Mouse (Mus musculus): ENCODE data around the gene Inhba. TPM values are rescaled to one million over a fixed set of nuclear protein-coding genes. Genes with fewer than 3 reads are reported as not detected.

Gene Inhba
- polyA plus RNA-seq, 1 experiment from 2014 or later: 1.1 TPM

DNA sequence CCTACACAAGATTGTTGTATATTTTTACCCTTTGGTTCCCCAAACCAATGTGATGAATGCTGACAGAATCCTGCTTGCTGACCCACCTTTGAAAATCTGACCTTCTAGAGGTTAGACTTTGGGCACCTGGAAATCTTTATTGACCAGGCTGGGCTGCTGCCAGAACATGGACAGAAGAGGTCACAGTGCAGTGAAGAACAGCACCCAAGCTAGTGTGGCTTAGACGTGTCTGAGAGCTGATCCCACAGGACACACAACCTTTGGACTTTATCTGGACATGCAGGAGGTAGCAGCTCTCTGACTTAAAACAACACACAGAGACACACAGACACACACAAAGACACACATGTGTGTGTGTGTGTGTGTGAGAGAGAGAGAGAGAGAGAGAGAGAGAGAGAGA, 3.3 kb upstream of the Inhba start:
- Histone ChIP-seq H3K4me2 (ENCODE audit: low read length) (no peak overlapping the region), H3K27me3 (replicated peaks; ENCODE audit: control insufficient read depth, insufficient read depth, low read length) (peaks cover 8% of the 10 kb centered on the region), H3K9ac (ENCODE audit: low read length) (no peak overlapping the region), H3K9me3 (replicated peaks; ENCODE audit: control insufficient read depth, low read length) (no peaks in the 10 kb centered on the region), H3K4me3 (ENCODE audit: low read depth, low read length) (no peak overlapping the region), H3K27ac (ENCODE audit: low read depth, low read length) (no peak overlapping the region), H3K4me1 (ENCODE audit: control insufficient read depth, insufficient read depth, low read length) (peaks cover 7% of the 10 kb centered on the region; the same call in 1 of the 2 replicates), H3K36me3 (ENCODE audit: control insufficient read depth, insufficient read depth, low read length) (no peaks in the 10 kb centered on the region)
- ATAC-seq: no peak
- WGBS: 71% methylated on average over 1 of the region's 1 CpGs
- DNase-seq (ENCODE audit: low spot score): no peak

DNA sequence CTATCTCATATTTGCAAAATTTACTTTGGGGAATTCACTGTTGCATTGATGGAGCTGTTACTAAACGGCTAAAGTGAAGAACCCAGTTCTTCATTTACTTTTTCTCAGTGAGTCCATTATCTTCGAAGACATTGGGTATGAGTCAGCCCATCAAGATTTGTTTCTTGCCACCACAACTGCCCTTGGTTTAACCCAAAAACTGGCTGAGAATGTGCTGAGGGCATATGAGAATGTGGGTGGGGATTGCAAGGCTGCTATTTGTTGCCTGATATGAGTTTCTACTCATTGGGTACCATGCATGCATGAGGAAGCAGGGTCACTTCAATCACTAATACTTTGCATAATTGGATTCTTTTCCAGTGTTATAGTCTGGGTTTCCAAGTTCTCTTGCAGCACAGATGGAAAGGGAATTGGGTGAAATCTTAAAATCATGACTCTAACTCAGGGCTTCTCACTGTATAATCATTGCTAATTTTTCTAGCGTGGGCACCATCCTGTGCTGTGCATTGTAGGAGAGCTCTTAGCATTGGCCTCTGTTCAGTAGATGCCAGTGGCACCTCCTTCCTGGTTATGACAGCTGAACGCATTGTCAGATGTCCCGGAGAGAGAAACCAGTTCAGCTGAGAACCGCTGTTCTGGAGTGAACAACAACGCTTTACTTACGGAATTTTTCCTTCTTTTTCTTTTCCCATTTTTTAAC, 1.7 kb upstream of the Inhba start:
- Histone ChIP-seq H3K4me3 (ENCODE audit: low read depth, low read length) (no peak overlapping the region), H3K4me1 (ENCODE audit: control insufficient read depth, insufficient read depth, low read length) (peaks cover 7% of the 10 kb centered on the region; the same call in 1 of the 2 replicates), H3K27me3 (replicated peaks; ENCODE audit: control insufficient read depth, insufficient read depth, low read length) (peaks cover 8% of the 10 kb centered on the region), H3K27ac (ENCODE audit: low read depth, low read length) (no peak overlapping the region), H3K4me2 (ENCODE audit: low read length) (no peak overlapping the region), H3K36me3 (ENCODE audit: control insufficient read depth, insufficient read depth, low read length) (no peaks in the 10 kb centered on the region), H3K9ac (ENCODE audit: low read length) (no peak overlapping the region), H3K9me3 (replicated peaks; ENCODE audit: control insufficient read depth, low read length) (no peaks in the 10 kb centered on the region)
- DNase-seq (ENCODE audit: low spot score): no peak
- 89% methylated on average over 8 of the region's 8 CpGs for WGBS
- ATAC-seq: no peak

DNA sequence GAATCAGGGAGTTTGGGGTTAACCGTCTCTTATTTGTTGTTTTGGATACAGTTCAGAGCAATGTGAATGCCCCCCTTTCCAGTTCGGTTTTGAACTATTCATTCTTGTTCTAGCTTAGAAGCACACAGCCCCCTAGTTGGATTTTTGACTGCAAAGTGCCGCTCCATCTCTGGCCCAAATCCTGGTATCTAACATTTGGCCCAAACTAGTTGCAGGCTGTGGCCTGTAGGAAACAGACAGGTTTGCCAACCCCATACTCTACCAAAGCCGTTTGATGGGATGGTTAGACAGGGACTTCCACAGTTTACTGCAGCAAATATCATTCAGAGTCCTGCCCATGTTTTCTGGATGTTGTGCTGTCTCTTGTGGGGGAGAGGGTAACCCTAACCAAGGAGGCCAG, 1.1 kb upstream of the Inhba start:
- H3K27ac ChIP-seq (ENCODE audit: low read depth, low read length): no peak overlapping the region
- H3K4me3 ChIP-seq (ENCODE audit: low read depth, low read length): no peak overlapping the region
- 73% methylated on average over 4 of the region's 4 CpGs for WGBS
- no peaks in the 10 kb centered on the region for H3K36me3 ChIP-seq (ENCODE audit: control insufficient read depth, insufficient read depth, low read length)
- peaks cover 9% of the 10 kb centered on the region for H3K27me3 ChIP-seq (replicated peaks; ENCODE audit: control insufficient read depth, insufficient read depth, low read length)
- H3K4me1 ChIP-seq (ENCODE audit: control insufficient read depth, insufficient read depth, low read length): peaks cover 7% of the 10 kb centered on the region; the same call in 1 of the 2 replicates
- DNase-seq (ENCODE audit: low spot score): no peak
- H3K9ac ChIP-seq (ENCODE audit: low read length): no peak overlapping the region
- H3K9me3 ChIP-seq (replicated peaks; ENCODE audit: control insufficient read depth, low read length): no peaks in the 10 kb centered on the region
- ATAC-seq: no peak
- H3K4me2 ChIP-seq (ENCODE audit: low read length): no peak overlapping the region

DNA sequence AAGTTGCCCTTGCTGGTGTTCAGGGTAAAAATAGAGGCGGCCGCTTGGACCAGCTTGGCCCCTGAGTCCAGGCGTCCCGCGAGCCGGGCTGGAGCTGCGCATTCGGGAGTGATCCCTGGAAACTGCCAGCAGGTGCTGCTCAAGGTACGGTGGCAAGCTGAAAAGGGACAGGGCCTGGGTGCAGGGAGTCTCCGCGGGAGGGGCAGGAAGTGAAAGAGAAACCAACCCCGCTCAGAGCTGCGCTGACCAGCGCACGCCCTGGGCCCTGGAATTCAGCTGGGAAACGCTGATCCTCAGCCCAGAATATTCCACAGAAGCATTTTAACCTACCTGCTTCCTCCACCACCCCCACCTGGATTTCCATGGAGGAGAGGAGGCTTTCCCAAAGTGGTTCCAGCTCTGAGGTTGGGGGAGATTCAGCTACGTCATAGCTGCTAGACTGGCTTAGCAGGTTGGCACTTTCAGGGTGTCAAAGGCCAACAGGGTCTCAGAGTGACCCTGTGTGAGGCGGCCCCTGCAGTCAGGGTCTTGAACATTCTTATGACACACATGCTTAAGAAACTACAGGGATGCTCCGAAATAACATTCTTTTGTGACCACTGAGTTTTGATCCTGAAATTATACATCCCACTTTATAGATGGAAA, 714 bp downstream of the Inhba start:
- peaks cover 10% of the 10 kb centered on the region for H3K4me1 ChIP-seq (ENCODE audit: control insufficient read depth, insufficient read depth, low read length)
- peak overlapping the region; percentile 60 for H3K9ac ChIP-seq (ENCODE audit: low read length)
- peaks cover 15% of the 10 kb centered on the region for H3K27me3 ChIP-seq (replicated peaks; ENCODE audit: control insufficient read depth, insufficient read depth, low read length)
- H3K4me2 ChIP-seq (ENCODE audit: low read length): peak overlapping the region; percentile 90
- H3K9me3 ChIP-seq (replicated peaks; ENCODE audit: control insufficient read depth, low read length): no peaks in the 10 kb centered on the region
- 7% methylated on average over 19 of the region's 19 CpGs for WGBS
- H3K4me3 ChIP-seq (ENCODE audit: low read depth, low read length): peak overlapping the region; percentile 43
- H3K36me3 ChIP-seq (ENCODE audit: control insufficient read depth, insufficient read depth, low read length): no peaks in the 10 kb centered on the region
- ATAC-seq (peak; percentile 89), DNase-seq (ENCODE audit: low spot score) (peak; percentile 62)
- no peak overlapping the region for H3K27ac ChIP-seq (ENCODE audit: low read depth, low read length)

DNA sequence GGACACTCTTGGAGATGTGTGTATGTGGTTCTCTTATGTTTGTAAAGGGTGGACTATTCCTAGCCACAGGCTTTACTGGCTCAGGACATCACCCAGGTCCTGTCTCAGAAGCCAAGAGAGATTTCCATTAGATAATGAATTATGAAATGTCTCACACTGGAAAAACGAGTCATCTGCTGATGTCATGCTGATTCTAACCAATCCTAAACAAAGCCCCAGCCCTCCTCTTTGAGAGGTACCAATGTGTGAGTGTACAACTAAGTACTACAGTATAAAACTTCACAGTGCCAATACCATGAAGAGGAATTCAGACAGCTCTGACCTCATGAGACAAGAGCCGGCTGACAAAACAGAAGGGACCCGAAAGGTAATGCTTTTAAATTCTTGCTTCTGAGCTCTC, 2.5 kb downstream of the Inhba start:
- H3K9me3 ChIP-seq (replicated peaks; ENCODE audit: control insufficient read depth, low read length): no peaks in the 10 kb centered on the region
- H3K4me1 ChIP-seq (ENCODE audit: control insufficient read depth, insufficient read depth, low read length): peaks cover 14% of the 10 kb centered on the region
- H3K4me3 ChIP-seq (ENCODE audit: low read depth, low read length): no peak overlapping the region
- no peak overlapping the region for H3K9ac ChIP-seq (ENCODE audit: low read length)
- H3K4me2 ChIP-seq (ENCODE audit: low read length): no peak overlapping the region
- WGBS: 60% methylated on average over 3 of the region's 3 CpGs
- no peak for DNase-seq (ENCODE audit: low spot score)
- H3K36me3 ChIP-seq (ENCODE audit: control insufficient read depth, insufficient read depth, low read length): no peaks in the 10 kb centered on the region
- H3K27me3 ChIP-seq (replicated peaks; ENCODE audit: control insufficient read depth, insufficient read depth, low read length): peaks cover 18% of the 10 kb centered on the region
- no peak overlapping the region for H3K27ac ChIP-seq (ENCODE audit: low read depth, low read length)
- no peak for ATAC-seq

DNA sequence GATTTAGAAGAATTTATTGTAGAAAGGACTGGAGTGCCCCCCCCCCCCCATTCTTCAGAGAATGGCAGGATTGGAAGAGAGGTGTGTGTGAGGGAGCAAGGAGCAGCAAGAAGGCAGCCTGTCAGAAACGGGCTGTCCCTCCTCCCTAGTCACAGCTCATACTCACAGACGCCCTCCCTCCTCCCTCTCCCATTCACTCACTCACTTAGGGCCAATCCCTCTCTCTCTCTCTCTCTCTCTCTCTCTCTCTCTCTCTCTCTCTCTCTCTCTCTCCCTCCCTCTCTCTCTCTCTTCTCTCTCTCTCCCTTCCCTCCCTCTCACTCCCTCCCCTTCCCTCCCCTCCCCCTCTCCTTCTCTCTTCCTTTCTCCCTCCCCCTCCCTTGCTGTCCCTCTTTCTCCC, 4.9 kb downstream of the Inhba start:
- 0% methylated on average over 2 of the region's 2 CpGs for WGBS
- Histone ChIP-seq H3K9me3 (replicated peaks; ENCODE audit: control insufficient read depth, low read length) (no peaks in the 10 kb centered on the region), H3K4me2 (ENCODE audit: low read length) (no peak overlapping the region), H3K27ac (ENCODE audit: low read depth, low read length) (no peak overlapping the region), H3K36me3 (ENCODE audit: control insufficient read depth, insufficient read depth, low read length) (no peaks in the 10 kb centered on the region), H3K9ac (ENCODE audit: low read length) (no peak overlapping the region), H3K4me1 (ENCODE audit: control insufficient read depth, insufficient read depth, low read length) (peaks cover 12% of the 10 kb centered on the region), H3K27me3 (replicated peaks; ENCODE audit: control insufficient read depth, insufficient read depth, low read length) (peaks cover 18% of the 10 kb centered on the region), H3K4me3 (ENCODE audit: low read depth, low read length) (no peak overlapping the region)
- DNase-seq (ENCODE audit: low spot score): no peak
- ATAC-seq: no peak

DNA sequence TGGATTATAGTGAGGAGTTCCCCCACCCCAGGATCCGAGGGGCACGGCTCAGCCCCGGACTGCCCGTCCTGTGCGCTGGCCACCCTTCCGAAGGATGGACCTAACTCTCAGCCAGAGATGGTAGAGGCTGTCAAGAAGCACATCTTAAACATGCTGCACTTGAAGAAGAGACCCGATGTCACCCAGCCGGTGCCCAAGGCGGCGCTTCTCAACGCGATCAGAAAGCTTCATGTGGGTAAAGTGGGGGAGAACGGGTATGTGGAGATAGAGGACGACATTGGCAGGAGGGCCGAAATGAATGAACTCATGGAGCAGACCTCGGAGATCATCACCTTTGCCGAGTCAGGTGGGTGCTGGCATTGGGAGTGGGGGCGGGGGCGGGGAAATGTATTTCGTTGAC, 5.7 kb downstream of the Inhba start:
- peak; percentile 28; the same call in 1 of the 2 replicates for ATAC-seq
- DNase-seq (ENCODE audit: low spot score): no peak
- Histone ChIP-seq H3K4me1 (ENCODE audit: control insufficient read depth, insufficient read depth, low read length) (peaks cover 9% of the 10 kb centered on the region), H3K4me2 (ENCODE audit: low read length) (peak overlapping the region; percentile 59), H3K4me3 (ENCODE audit: low read depth, low read length) (peak overlapping the region; percentile 28), H3K9ac (ENCODE audit: low read length) (peak overlapping the region; percentile 41), H3K9me3 (replicated peaks; ENCODE audit: control insufficient read depth, low read length) (no peaks in the 10 kb centered on the region), H3K27ac (ENCODE audit: low read depth, low read length) (no peak overlapping the region), H3K27me3 (replicated peaks; ENCODE audit: control insufficient read depth, insufficient read depth, low read length) (peaks cover 18% of the 10 kb centered on the region), H3K36me3 (ENCODE audit: control insufficient read depth, insufficient read depth, low read length) (no peaks in the 10 kb centered on the region)
- 1% methylated on average over 20 of the region's 20 CpGs for WGBS

DNA sequence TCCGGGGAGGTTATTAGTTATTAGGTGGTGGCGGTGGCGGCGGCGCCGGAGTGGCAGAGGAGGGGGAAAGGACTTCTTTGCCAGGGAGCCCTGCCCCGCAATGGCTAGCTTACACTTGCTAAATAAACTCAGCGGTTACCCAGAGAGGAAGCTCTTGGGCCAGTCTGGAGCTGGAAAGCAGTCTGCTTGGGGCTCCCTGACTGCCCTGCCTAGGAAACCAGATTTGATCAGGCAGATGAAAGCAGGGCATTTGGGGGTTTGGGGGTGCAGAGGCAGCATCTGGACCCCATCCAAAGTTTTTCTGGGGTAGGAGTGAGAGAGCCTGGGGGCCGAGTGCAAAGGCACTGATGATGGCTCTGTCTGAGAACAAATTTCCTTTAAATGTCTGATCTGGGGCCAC, 6.1 kb downstream of the Inhba start:
- H3K27me3 ChIP-seq (replicated peaks; ENCODE audit: control insufficient read depth, insufficient read depth, low read length): peaks cover 14% of the 10 kb centered on the region
- H3K4me2 ChIP-seq (ENCODE audit: low read length): peak overlapping the region; percentile 59
- H3K27ac ChIP-seq (ENCODE audit: low read depth, low read length): no peak overlapping the region
- H3K9me3 ChIP-seq (replicated peaks; ENCODE audit: control insufficient read depth, low read length): no peaks in the 10 kb centered on the region
- H3K36me3 ChIP-seq (ENCODE audit: control insufficient read depth, insufficient read depth, low read length): no peaks in the 10 kb centered on the region
- 4% methylated on average over 9 of the region's 9 CpGs for WGBS
- H3K9ac ChIP-seq (ENCODE audit: low read length): peak overlapping the region; percentile 41
- DNase-seq (ENCODE audit: low spot score): no peak
- H3K4me1 ChIP-seq (ENCODE audit: control insufficient read depth, insufficient read depth, low read length): peaks cover 8% of the 10 kb centered on the region; the same call in 1 of the 2 replicates
- ATAC-seq: peak; percentile 1; the same call in 1 of the 2 replicates
- peak overlapping the region; percentile 28 for H3K4me3 ChIP-seq (ENCODE audit: low read depth, low read length)
